Mouse (Mus musculus) brain, adult 2 months (tissue): ENCODE measurements at regions not wholly inside any gene's neighbourhood (a gene's known extent, or its start where the extent isn't known, plus 50 kb on each side); places are given as distances from the start of the nearest gene placed in this dataset.

Experiments
- DNase-seq: peaks from one replicate; pipeline ENCODE4 v3.0.0; 2011; ENCODE audit warnings: low read depth, low spot score

- DNase-seq, result peak; percentile 65
Measured at GRCm38 (mm10) chr17:47225306-47226269, 143.1 kb upstream of the Mrps10 start.

DNA sequence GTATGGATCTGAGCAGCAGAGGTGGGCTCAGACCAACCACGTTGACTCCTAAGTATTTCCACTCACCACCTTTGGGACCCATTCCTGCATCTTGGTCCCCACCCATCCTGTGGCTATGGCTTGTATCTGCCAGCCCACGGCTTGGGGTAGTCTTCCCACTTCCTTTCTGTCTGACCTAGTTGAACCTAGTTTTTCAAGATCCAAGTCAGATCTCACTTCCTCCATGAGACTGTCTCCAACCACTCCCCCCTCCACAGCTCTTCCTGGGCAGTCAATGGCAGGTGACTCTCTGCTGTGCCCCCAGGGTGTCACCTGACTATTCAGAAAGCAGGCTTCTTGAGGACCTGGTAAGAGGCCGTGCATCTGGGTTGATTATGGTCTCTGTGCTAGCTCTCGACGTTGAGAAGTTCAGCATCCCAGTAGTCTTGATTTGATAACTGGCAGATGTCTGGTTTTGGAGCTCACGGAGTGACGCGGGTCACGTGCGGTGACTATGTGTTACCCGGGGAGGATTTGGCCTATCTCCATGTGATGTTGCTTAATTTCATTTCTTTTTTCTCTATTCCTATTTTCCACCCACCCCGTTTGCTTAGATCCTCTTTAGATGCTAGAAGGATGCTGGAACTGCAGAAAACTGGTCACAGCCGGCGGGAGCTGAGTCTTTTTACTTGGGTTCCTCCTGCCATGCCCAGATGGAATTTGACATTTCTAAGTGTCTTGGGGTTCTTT, 147.5 kb upstream of the Mrps10 start:
- DNase-seq, result no peak

DNA sequence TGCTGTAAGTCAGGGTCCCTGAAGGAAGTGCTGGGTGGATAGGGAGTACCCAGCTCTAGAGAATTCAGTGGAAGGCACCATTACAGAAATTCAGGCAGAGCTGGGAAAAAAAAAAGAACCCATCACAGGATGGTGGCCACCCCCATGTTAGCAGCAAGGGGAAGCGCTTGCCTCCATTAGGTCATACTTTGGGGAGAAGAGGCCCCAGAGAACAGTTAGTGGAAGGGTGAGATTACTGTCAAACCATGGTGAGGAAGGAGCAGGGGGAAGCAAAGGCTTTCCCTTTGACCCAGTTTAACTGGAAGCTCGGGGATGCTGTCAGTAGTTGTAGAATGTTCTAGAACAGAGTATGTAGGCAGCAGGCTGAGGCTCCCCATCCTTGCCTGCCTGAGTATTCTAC, 148.8 kb upstream of the Mrps10 start:
- no peak for DNase-seq

DNA sequence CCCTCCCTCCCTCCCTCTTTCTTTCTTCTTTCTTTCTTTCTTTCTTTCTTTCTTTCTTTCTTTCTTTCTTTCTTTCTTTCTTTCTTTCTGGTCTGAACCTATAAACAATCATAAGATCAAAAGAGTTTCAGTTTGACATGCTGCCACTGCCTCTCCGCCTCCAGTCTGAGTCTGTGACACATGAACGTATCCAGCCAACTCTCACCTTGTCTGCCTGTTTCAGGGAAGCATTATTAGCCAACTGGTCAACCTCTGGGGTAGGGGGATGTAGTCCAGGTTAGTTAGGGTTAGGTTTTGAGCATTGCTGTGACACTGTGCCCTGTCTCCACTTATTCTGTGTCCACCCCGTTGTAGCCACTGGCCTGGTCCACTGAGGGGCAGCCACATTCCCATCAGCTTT, 152.2 kb upstream of the Mrps10 start:
- no peak for DNase-seq

- no peak for DNase-seq
Measured at GRCm38 (mm10) chr17:47215841-47216240, 152.8 kb upstream of the Mrps10 start.

DNA sequence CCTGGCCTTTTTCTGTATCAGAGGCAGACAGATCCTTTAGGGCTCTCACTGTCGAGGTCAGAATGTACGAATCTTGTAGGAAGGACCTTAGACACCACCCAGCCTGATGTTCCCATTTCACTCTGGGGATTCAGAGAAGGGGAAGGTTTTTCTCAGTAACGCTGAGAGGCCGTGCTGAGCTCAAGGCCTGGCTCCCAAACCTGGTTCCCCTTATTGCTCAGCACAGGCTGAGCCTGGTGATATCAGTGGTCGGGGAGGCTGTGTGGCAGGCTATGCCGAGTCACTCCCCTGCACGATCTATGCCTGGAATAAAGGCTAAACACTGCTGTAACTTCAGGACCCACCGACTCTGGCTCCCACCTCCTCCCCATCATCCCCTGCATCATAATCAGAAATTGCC, 154.6 kb upstream of the Mrps10 start:
- no peak for DNase-seq

- peak; percentile 71 for DNase-seq
Measured at GRCm38 (mm10) chr17:47210441-47211196, 158.1 kb upstream of the Mrps10 start.

DNA sequence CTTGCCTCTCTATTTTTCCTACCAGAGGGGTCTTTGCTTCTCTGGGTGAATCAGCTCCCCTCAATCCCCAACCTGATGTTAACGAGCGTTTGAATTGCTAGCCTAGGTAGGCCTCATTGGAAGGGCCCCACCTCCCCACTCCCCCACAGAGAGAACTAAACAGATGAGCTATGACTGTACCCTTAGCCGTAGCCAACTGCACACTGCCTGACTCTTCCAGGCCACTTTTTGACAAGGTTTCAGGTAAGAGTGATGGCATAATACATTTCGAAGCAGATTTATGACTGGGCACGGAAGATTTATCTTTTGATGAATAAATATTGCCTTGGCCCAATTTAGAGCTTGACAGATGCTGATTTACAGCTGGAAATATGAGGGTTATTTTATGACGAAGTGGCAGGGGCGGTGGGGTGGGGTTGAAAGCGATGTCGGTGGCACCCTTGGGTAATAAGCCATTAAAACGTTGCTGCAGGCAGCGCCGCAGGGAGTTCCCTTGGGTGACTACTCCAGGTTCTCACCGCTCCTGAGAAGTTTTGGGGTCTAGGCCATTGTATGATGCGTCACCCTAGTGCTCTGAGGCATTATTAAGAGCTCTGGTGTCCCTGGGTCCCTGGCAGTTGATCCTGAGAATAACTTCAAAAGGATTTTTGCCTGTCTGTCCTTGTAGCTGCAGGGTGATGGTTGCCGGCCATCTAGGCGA, 159.7 kb upstream of the Mrps10 start:
- DNase-seq, result no peak

DNA sequence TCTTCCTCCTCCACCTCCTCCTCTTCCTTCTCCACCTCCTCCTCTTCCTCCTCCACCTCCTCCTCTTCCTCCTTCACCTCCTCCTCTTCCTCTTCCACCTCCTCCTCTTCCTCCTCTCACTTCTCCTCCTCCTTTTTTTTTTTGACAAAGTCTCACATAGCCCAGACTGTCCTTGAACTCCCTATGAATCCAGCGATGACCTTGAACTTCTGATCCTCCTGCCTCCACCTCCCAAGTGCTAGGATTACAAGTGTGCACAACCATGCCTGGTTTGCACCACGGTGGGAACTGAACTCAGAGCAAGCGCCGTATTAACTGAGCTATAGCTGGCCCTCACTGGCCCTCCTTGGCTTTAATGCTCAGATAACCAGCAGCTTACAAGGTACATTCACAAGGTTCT, 161.2 kb upstream of the Mrps10 start:
- no peak for DNase-seq

GRCm38 (mm10) chr17:47204470-47205162, 164.1 kb upstream of the Mrps10 start:
- DNase-seq, result no peak

DNA sequence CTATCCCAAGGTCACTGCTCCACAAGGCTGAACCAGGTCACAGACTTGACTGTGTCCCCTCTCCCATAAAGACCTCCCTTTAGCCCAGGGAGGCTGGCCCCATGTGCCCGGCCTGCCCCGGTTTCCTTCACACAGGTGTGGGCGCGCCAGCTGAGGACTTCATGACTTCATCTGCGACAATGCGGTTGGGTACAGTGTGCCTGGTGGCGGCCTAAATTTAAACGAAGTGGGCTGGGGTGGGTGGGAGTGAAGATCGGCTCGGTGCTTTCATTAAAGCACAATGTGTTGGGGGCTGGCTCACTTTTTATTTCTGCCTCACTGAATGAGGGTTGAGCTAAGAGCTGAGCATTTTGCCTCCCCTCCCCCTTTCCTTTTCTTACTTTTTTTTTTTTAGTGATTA, 169.5 kb upstream of the Mrps10 start:
- peak; percentile 91 for DNase-seq

- no peak for DNase-seq
Measured at GRCm38 (mm10) chr17:47197957-47198356, 170.7 kb upstream of the Mrps10 start.

DNA sequence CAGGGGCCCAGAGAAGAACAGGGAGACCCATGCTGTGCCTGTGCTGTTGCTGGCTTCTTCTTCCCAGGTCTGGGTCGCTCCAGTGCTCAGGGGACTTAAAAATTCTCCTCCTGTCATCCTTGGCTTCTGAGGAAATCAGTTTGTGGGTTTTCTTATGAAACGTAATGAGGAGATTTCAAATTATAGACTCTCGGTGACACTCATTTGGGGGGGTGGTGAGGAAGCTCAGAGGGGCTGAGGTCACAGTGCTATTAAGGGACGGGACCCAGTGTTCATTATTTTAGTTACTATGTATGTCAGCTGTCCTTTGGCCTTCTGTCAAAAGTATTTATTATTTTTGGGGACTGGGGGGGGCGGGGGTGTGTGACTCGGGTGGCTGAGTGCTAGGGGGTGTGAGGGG, 171.7 kb upstream of the Mrps10 start:
- no peak for DNase-seq

GRCm38 (mm10) chr17:47195981-47196380, 172.7 kb upstream of the Mrps10 start:
- DNase-seq, result no peak

- DNase-seq, result no peak
Measured at GRCm38 (mm10) chr17:47194463-47195012, 174.1 kb upstream of the Mrps10 start.

- no peak for DNase-seq
Measured at GRCm38 (mm10) chr17:47191416-47191815, 177.3 kb upstream of the Mrps10 start.

DNA sequence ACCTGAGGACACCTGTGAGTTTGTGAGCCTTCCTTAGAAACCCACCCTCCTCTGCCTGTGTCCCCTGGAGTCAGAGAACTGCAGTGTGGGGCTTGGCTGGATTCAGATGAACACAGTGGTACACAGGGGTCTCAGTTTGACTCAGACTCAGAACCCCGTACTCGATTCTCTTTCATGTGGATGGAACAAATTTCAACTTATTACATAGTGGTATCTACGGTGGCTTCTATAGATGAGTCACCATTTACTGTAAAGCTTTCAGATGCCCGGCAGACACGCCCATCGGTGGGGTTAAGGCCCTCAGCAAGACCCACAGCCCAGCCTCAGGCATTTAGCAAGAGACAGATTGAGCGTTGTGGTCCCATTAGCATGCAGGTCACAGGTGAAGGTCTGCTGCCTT, 178.9 kb upstream of the Mrps10 start:
- DNase-seq, result no peak

GRCm38 (mm10) chr17:47184148-47184547, 173.8 kb upstream of the Ubr2 start:
- DNase-seq, result no peak

DNA sequence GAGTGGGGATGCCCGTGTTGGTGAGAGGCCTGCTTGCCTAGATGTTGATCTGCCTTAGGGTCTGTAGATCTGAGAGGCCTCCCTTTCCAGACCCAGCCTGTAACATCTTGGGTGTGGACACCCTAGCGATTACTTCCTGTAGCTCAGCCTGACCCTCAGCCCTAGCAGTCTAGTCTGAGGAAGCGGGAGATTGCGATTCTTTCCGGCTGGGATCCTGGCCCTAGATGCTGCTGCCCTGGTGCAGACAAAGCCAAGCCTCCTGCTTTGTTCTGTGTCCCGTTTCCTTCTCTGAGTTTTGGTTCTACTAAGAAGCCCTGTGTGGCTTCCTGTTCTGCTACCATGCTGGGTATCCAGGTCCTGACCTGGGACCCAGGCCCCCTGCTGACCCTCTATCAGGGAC, 171.8 kb upstream of the Ubr2 start:
- no peak for DNase-seq

GRCm38 (mm10) chr17:47179410-47179809, 169.1 kb upstream of the Ubr2 start:
- no peak for DNase-seq

- DNase-seq, result peak; percentile 29
Measured at GRCm38 (mm10) chr17:47178705-47179104, 168.3 kb upstream of the Ubr2 start.
